Mouse (Mus musculus) heart, embryonic 14.5 days (tissue): Measurements from ENCODE around the gene Mus81. TPM values are rescaled to one million over a fixed set of nuclear protein-coding genes. Genes with fewer than 3 reads are reported as not detected.

Experiments
- ATAC-seq: fragments of 200-750 bp; cut with Nextera tagmentation; 2 replicates; pipeline ENCODE4 v1.8.0; 2017; ENCODE audit warnings: low read depth, moderate TSS enrichment; ENCODE audit not compliant: insufficient number of reproducible peaks, insufficient read depth, low FRiP score
- H3K27ac ChIP-seq, 2 experiments: fragments of 200-500 bp in 1 of 2; fragments of 300-500 bp in 1 of 2; sonication (generic) in 1 of 2; replicated peaks in 1 of 2; 2 replicates each; pipeline ENCODE4 v1.5.1; 2012 to 2014; ENCODE audit warnings: low read depth in 2 of 2, low read length in 2 of 2, control low read depth in 1 of 2, mild to moderate bottlenecking in 1 of 2, mixed read lengths in 1 of 2; ENCODE audit not compliant: control insufficient read depth in 1 of 2, insufficient read depth in 1 of 2
- H3K27me3 ChIP-seq: fragments of 300-500 bp; sonication (generic); 2 replicates; pipeline ENCODE4 v1.6.1; 2014; ENCODE audit warnings: mild to moderate bottlenecking, low read length, control low read depth; ENCODE audit not compliant: control insufficient read depth, insufficient read depth
- H3K36me3 ChIP-seq: fragments of 300-500 bp; sonication (generic); 2 replicates; pipeline ENCODE4 v1.6.1; 2014; ENCODE audit warnings: mild to moderate bottlenecking, control low read depth, low read length, mixed read lengths; ENCODE audit not compliant: control insufficient read depth, insufficient read depth
- H3K4me1 ChIP-seq, 2 experiments: fragments of 200-500 bp in 1 of 2; fragments of 300-500 bp in 1 of 2; sonication (generic) in 1 of 2; 2 replicates each; pipeline ENCODE4 v1.6.1; 2012 to 2014; ENCODE audit warnings: low read length in 2 of 2, control low read depth in 1 of 2, mixed read lengths in 1 of 2; ENCODE audit not compliant: control insufficient read depth in 2 of 2, insufficient read depth in 2 of 2
- H3K4me2 ChIP-seq: fragments of 300-500 bp; sonication (generic); 2 replicates; pipeline ENCODE4 v1.6.1; 2014; ENCODE audit warnings: mild to moderate bottlenecking, low read length
- H3K4me3 ChIP-seq, 2 experiments: fragments of 200-500 bp in 1 of 2; fragments of 300-500 bp in 1 of 2; sonication (generic) in 1 of 2; 2 replicates each; pipeline ENCODE4 v1.5.1; 2012 to 2014; ENCODE audit warnings: low read length in 2 of 2, mild to moderate bottlenecking in 2 of 2, control low read depth in 1 of 2, low read depth in 1 of 2, moderate library complexity in 1 of 2; ENCODE audit not compliant: control insufficient read depth in 1 of 2, insufficient read depth in 1 of 2
- H3K9ac ChIP-seq: fragments of 300-500 bp; sonication (generic); 2 replicates; pipeline ENCODE4 v1.6.1; 2014; ENCODE audit warnings: mild to moderate bottlenecking, low read length
- H3K9me3 ChIP-seq: fragments of 300-500 bp; sonication (generic); 2 replicates; pipeline ENCODE4 v1.6.1; 2016; ENCODE audit warnings: low read length, control low read depth; ENCODE audit not compliant: control insufficient read depth
- WGBS: fragments of 180-500 bp; shearing (Covaris S2); extraction: QIAGEN DNeasy Blood & Tissue Kit; methylation state at CpG from one replicate; pipeline ENCODE4 v1.1.7; 2014; 5-methylcytosine and 5-hydroxymethylcytosine counted together
- polyA plus RNA-seq: library from polyadenylated mRNA; unstranded; fragments of >200 nt; fragmentation: Nextera tagmentation; extraction: Ambion mirVana; gene quantifications from 2 replicates; pipeline ENCODE4 v1.2.1, GENCODE M21; 2014

The Mus81 gene
- 36.6 and 37.5 TPM in 2 replicates for polyA plus RNA-seq

GRCm38 (mm10) chr19:5487768-5488550 lies at the start of gene Mus81:
Mus81 (minus strand) TSS chr19:5488402.
- no peaks in the 10 kb centered on the region for H3K27me3 ChIP-seq
- WGBS = under 1% methylated on average over 39 of the region's 39 CpGs
- peak within 1 kb of the TSS; percentile 58 to 70 for H3K4me3 ChIP-seq
- no peaks in the 10 kb centered on the region for H3K9me3 ChIP-seq
- peak; percentile 80 for ATAC-seq
- peak within 1 kb of the TSS; percentile 92 for H3K4me2 ChIP-seq
- H3K36me3 ChIP-seq = peaks cover 51% of the 10 kb centered on the region
- H3K4me1 ChIP-seq = peaks cover 11 to 24% of the 10 kb centered on the region in 2 experiments
- H3K9ac ChIP-seq = peak within 1 kb of the TSS; percentile 84
- H3K27ac ChIP-seq = peak within 1 kb of the TSS; percentile 99 to 100

GRCm38 (mm10) chr19:5532520-5532919 lies 44.3 kb upstream of the Mus81 start:
- H3K36me3 ChIP-seq = no peaks in the 10 kb centered on the region
- 65% methylated on average over 8 of the region's 8 CpGs for WGBS
- H3K27ac ChIP-seq = no peak overlapping the region
- H3K27me3 ChIP-seq = peaks cover 12% of the 10 kb centered on the region
- H3K9ac ChIP-seq = no peak overlapping the region
- H3K4me2 ChIP-seq = no peak overlapping the region
- no peak for ATAC-seq
- no peaks in the 10 kb centered on the region for H3K9me3 ChIP-seq
- no peak overlapping the region for H3K4me3 ChIP-seq
- H3K4me1 ChIP-seq = peaks cover 4% of the 10 kb centered on the region in 2 experiments; a peak in 1 of 4 replicates

GRCm38 (mm10) chr19:5530138-5530524 lies 41.9 kb upstream of the Mus81 start:
- H3K36me3 ChIP-seq = no peaks in the 10 kb centered on the region
- H3K27me3 ChIP-seq = peaks cover 12% of the 10 kb centered on the region
- no peak for ATAC-seq
- no peaks in the 10 kb centered on the region for H3K9me3 ChIP-seq
- H3K4me1 ChIP-seq = peaks cover 4% of the 10 kb centered on the region in 2 experiments; a peak in 1 of 4 replicates
- H3K4me3 ChIP-seq = no peak overlapping the region
- 70% methylated on average over 7 of the region's 7 CpGs for WGBS
- H3K9ac ChIP-seq = no peak overlapping the region
- H3K27ac ChIP-seq = no peak overlapping the region
- H3K4me2 ChIP-seq = no peak overlapping the region

- H3K27me3 ChIP-seq = peaks cover 12% of the 10 kb centered on the region
- WGBS = 20% methylated on average over 20 of the region's 20 CpGs
- H3K9ac ChIP-seq = no peak overlapping the region
- ATAC-seq = peak; percentile 81
- H3K27ac ChIP-seq = no peak overlapping the region
- no peaks in the 10 kb centered on the region for H3K9me3 ChIP-seq
- peak overlapping the region; percentile 45 for H3K4me2 ChIP-seq
- H3K4me3 ChIP-seq = peak overlapping the region in 1 of 2 experiments; percentile 2; a peak in 1 of 4 replicates
- no peaks in the 10 kb centered on the region for H3K36me3 ChIP-seq
- peaks cover 4% of the 10 kb centered on the region in 2 experiments; a peak in 1 of 4 replicates for H3K4me1 ChIP-seq
Observed at GRCm38 (mm10) chr19:5529325-5530137, 41.3 kb upstream of the Mus81 start.

- no peak overlapping the region for H3K4me2 ChIP-seq
- no peak overlapping the region for H3K27ac ChIP-seq
- no peaks in the 10 kb centered on the region for H3K9me3 ChIP-seq
- whole genome bisulfite sequencing = 66% methylated on average over 5 of the region's 5 CpGs
- no peak for ATAC-seq
- peaks cover 4% of the 10 kb centered on the region in 2 experiments; a peak in 1 of 4 replicates for H3K4me1 ChIP-seq
- H3K36me3 ChIP-seq = no peaks in the 10 kb centered on the region
- H3K9ac ChIP-seq = no peak overlapping the region
- no peak overlapping the region for H3K4me3 ChIP-seq
- H3K27me3 ChIP-seq = peaks cover 2% of the 10 kb centered on the region; the same call in 1 of the 2 replicates
Observed at GRCm38 (mm10) chr19:5525204-5525603, 37.0 kb upstream of the Mus81 start.

- Histone ChIP-seq H3K9ac (no peak overlapping the region), H3K4me1 (no peaks in the 10 kb centered on the region), H3K36me3 (no peaks in the 10 kb centered on the region), H3K9me3 (no peaks in the 10 kb centered on the region), H3K4me2 (no peak overlapping the region), H3K27ac (no peak overlapping the region), H3K27me3 (no peaks in the 10 kb centered on the region), H3K4me3 (no peak overlapping the region)
- 85% methylated on average over 3 of the region's 3 CpGs for WGBS
- no peak for ATAC-seq
Observed at GRCm38 (mm10) chr19:5518721-5519120, 30.5 kb upstream of the Mus81 start.

GRCm38 (mm10) chr19:5516906-5517505 lies 28.8 kb upstream of the Mus81 start:
- Histone ChIP-seq H3K27ac (no peak overlapping the region), H3K4me1 (peaks cover 6% of the 10 kb centered on the region in 2 experiments), H3K27me3 (no peaks in the 10 kb centered on the region), H3K36me3 (no peaks in the 10 kb centered on the region), H3K9me3 (no peaks in the 10 kb centered on the region), H3K9ac (no peak overlapping the region), H3K4me2 (no peak overlapping the region), H3K4me3 (no peak overlapping the region)
- 80% methylated on average over 8 of the region's 8 CpGs for WGBS
- no peak for ATAC-seq
